Comparison of ENCODE assay signal across 8 mouse cellular contexts in the genomic region with DNA sequence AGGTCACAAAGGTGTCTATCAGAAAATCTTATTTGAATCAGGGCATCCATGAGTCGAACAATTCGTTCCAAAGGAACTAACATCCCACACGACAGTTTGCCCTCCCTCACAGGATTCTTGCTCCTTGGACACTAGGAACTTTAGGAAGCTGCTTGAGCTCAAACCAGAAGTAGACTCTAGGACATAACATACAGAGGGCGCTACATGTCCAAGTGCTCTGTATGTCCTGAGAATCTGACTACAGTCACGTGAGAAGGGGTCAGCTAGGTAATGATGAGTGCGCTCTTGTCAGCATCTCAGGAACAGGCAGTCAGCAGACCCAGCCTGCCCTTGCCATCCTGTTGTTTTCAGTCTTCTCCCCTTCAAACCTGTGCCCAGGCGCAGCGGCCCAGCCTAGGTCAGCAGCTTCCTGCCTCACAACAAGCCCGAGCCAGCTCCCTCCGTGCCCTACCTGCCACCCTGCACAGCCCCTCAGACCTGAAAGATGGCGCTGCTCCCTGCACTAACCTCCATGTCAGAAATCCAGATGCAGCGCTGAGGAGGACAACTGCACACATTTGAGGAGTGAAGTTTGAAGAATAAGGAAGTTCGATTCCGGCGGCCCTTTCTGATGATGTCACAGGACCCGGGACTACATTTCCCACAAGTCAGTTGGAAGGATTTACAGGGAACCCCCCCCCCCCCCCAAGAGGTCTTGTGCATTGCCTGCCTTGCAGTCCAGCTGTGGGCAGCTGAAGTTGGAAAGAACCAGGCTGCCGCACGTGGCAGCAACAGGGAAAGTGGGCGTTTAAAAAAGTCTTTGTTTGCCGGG. TPM values are rescaled to one million over a fixed set of nuclear protein-coding genes. Genes with fewer than 3 reads are reported as not detected.
DNase-seq lines count a peak whose midpoint lies in the region; ATAC-seq lines count a peak whose summit lies in the region.

A gene (minus strand): TSS at position 642 of the 811 bp plus-strand sequence.

- DNase-seq in adrenal gland, adult (ENCODE audit: inconsistent age in 2 of 2, low spot score in 1 of 2): peak; percentile 86 to 96
- peak; percentile 93 for DNase-seq in embryo, embryonic 10.5 days (ENCODE audit: low spot score)
- peak; percentile 87 for DNase-seq in gastrocnemius, postnatal 14 days
- peak; percentile 89 to 91 for DNase-seq in left cerebral cortex, postnatal 10 days (ENCODE audit: extremely low spot score in 1 of 2, low spot score in 2 of 2)
- peak; percentile 86 for DNase-seq in right cerebral cortex, postnatal 25 days
- peak; percentile 76 to 90 for DNase-seq in urinary bladder, postnatal 4 days (ENCODE audit: low spot score in 2 of 2)

- intact Hi-C loops in gastrocnemius, postnatal 14 days (cut with DNase I; ENCODE audit: low total_unique reads): no loop called here
- intact Hi-C loops in left cerebral cortex, postnatal 10 days (cut with DNase I): no loop called here

- peak; percentile 81 for ATAC-seq in inflammation-experienced regulatory T-cells, adult 6 months
- ATAC-seq in megakaryocyte-erythroid progenitor cell, adult 5-6 weeks (replicated peaks; ENCODE audit: low FRiP score, low TSS enrichment, poor library complexity, severe bottlenecking): peak; percentile 86

RNA-seq across cellular contexts. Expression of the gene that starts here (rescaled TPM):
- 1 to 10 TPM; 2.4 to 2.8 TPM for total RNA-seq in gastrocnemius, postnatal 14 days (2021)
- 10 to 100 TPM in 1 of 3 experiments, 1 to 10 TPM in 2; 7.1 to 10.0 (median 9.6) TPM for polyA plus RNA-seq in inflammation-experienced regulatory T-cells, adult 6 months (2017; shearing (Covaris generic))
- 10 to 100 TPM in 1 of 2 experiments, 1 to 10 TPM in 1; 8.9 to 10.1 TPM for total RNA-seq in left cerebral cortex, postnatal 10 days (2021)
- 9.6 and 13.3 TPM in 2 replicates for total RNA-seq in megakaryocyte-erythroid progenitor cell, adult 5-6 weeks (2014; fragmentation: Nextera tagmentation)
- total RNA-seq in megakaryocyte-erythroid progenitor cell, adult 5-6 weeks (2017): 11.7 and 17.0 TPM in 2 replicates

Comparison
In these comparisons a context has a peak if more than half of its experiments do, and no peak if none do; other contexts are left out.
1. Peak in every context shown above with its lines: DNase-seq and ATAC-seq.